Mouse (Mus musculus): ENCODE measurements around the gene Fstl1. TPM values are rescaled to one million over a fixed set of nuclear protein-coding genes. Genes with fewer than 3 reads are reported as not detected.

Gene Fstl1
- 18.7 TPM for polyA plus RNA-seq (2014; fragmentation: Illumina TruSeq; extraction: RNeasy Lipid Tissue Mini Kit (QIAGEN cat#74804); ENCODE audit: low replicate concordance)

DNA sequence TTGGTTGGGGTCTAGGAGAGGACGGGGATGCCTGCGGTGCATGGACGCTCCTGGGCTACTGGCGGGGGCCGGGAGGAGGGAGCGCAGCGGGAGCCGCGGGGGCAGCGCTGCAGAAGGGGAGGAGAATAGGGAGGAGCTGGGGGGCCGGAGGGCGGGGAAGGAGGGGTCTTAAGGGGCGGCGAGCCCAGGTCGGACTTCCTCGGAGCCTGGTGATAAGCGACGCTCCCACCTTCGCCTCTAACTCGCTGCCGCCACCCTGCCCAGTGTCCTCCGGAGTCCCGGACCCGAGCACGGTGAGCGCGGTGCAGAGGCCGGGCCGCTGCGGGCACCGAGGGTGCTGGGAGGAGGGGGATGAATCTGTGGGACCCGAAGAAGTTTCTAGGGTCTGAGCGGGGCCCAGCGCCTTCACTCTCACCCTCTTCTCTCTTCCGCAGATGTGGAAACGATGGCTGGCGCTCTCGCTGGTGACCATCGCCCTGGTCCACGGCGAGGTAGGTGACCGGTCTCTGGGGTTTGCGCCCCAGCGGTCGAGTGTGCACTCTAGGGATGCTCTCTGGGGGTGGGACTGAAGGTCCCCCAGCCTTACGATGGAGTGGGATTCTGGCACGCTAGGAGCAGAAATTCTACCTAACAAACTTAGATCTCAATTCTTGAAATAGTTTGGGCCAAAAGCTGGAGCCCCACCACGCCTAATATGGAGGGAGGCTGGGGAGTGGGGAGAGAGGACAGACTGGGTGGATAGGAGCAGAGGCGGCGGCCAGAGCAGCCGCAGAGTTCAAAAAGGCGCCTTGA lies at the start of gene Fstl1:
Gene Fstl1 (plus strand): TSS at position 14 of the 792 bp plus-strand sequence.

GRCm38 (mm10) chr16:37861029-37861428 lies 84.4 kb downstream of the Fstl1 start, which contains the start of gene Gm36028:
TSS of gene Gm36028 (minus strand) at chr16:37861146.

DNA sequence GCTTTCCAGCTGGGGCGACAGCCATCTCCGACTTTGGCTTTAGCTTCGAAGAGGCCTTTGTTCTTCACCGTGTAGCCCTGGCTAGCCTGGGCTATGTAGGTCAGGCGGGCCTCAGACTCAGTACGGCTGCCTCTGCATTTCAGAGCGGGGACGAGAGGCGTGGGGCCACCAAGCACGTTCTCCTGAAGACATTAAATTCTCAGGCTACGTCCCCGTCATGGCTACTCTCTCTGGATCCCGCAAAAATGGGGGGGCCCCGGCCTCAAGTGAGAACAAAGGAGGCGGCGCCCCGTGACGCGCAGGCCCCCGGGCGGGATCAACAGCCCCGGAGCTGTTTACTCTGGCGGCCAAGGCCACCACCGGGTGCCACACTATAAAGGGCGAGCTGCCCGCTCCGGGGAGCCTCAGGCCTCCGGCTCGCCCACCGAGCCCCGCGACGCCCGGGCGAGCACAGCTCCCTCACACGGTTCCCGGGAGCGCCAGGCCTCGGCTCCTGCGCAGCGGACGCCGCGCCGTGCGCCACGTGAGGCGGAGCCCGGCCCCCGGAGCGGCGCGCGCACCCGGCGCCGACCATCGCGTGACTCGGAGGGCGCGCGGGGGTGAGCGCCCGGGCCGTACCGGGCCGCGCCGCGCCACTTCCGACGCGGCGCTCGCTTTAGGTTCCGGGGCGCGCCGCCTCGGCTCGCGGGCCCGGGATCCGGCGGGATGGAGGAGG lies 91.3 kb downstream of the Fstl1 start, which contains the start of gene Lrrc58:
Gene Lrrc58 (plus strand): TSS at position 599 of the 715 bp plus-strand sequence.

Other genes starting within 250 kb of the Fstl1 start
- gene Gtf2e1, start 237.1 kb upstream of the Fstl1 start, polyA plus RNA-seq (2014; fragmentation: Illumina TruSeq; extraction: RNeasy Lipid Tissue Mini Kit (QIAGEN cat#74804); ENCODE audit: low replicate concordance) = 11.5 TPM
- gene Rabl3, start 237.0 kb upstream of the Fstl1 start, polyA plus RNA-seq (2014; fragmentation: Illumina TruSeq; extraction: RNeasy Lipid Tissue Mini Kit (QIAGEN cat#74804); ENCODE audit: low replicate concordance) = 45.6 TPM
- gene Hgd, start 196.7 kb upstream of the Fstl1 start, polyA plus RNA-seq (2014; fragmentation: Illumina TruSeq; extraction: RNeasy Lipid Tissue Mini Kit (QIAGEN cat#74804); ENCODE audit: low replicate concordance) = not detected
- gene Ndufb4, start 122.4 kb upstream of the Fstl1 start, polyA plus RNA-seq (2014; fragmentation: Illumina TruSeq; extraction: RNeasy Lipid Tissue Mini Kit (QIAGEN cat#74804); ENCODE audit: low replicate concordance) = 340 TPM
- not detected for gene Gm36028, start 84.3 kb downstream of the Fstl1 start, polyA plus RNA-seq (2014; fragmentation: Illumina TruSeq; extraction: RNeasy Lipid Tissue Mini Kit (QIAGEN cat#74804); ENCODE audit: low replicate concordance)
- gene Lrrc58, start 91.5 kb downstream of the Fstl1 start, polyA plus RNA-seq (2014; fragmentation: Illumina TruSeq; extraction: RNeasy Lipid Tissue Mini Kit (QIAGEN cat#74804); ENCODE audit: low replicate concordance) = 29.1 TPM
- not detected for gene Gpr156, start 139.6 kb downstream of the Fstl1 start, polyA plus RNA-seq (2014; fragmentation: Illumina TruSeq; extraction: RNeasy Lipid Tissue Mini Kit (QIAGEN cat#74804); ENCODE audit: low replicate concordance)

Data from small intestine, adult 10 weeks (tissue).